Mouse (Mus musculus) heart, adult 18-20 months (tissue): ENCODE measurements around the gene Gadd45b. TPM values are rescaled to one million over a fixed set of nuclear protein-coding genes. Genes with fewer than 3 reads are reported as not detected.
A peak's percentile ranks its signal among the peaks of the same experiment; 100 is the strongest.

Experiments used
- DNase-seq, 2 experiments: peaks; one replicate each; pipeline ENCODE4 v3.0.0; 2021 to 2022; ENCODE audit warnings: mixed read lengths in 1 of 2
- long read RNA-seq, 2 experiments: library from polyadenylated mRNA; stranded (forward); transcript quantifications; one replicate each; pipeline ENCODE4 v2.0.0; 2021
- total RNA-seq, 2 experiments: library from RNA; stranded (reverse); gene quantifications; 2 replicates each; pipeline ENCODE4 v1.2.3; 2021

Gene Gadd45b
- total RNA-seq = 10 to 100 TPM; 14.9 to 19.0 TPM
- long read RNA-seq, experiment 1 = 0 reads
- long read RNA-seq, experiment 2, partial matches to known transcripts = 0 of 2 reads
- long read RNA-seq, experiment 2, other reads (novel, unspliced or antisense) = 1 of 2 reads

- DNase-seq = peak; percentile 99 to 100
Observed at GRCm38 (mm10) chr10:80929299-80930226, at the start of gene Gadd45b. Gene Gadd45b (plus strand): TSS chr10:80930073.

GRCm38 (mm10) chr10:80880131-80880641, 49.7 kb upstream of the Gadd45b start:
- peak; percentile 58 to 82 for DNase-seq

- no peak for DNase-seq
Observed at GRCm38 (mm10) chr10:80880901-80881300, 49.0 kb upstream of the Gadd45b start.

- DNase-seq = peak; percentile 54 to 84
Observed at GRCm38 (mm10) chr10:80881301-80881700, 48.6 kb upstream of the Gadd45b start.

GRCm38 (mm10) chr10:80887181-80887580, 42.7 kb upstream of the Gadd45b start:
- DNase-seq = peak; percentile 86 to 87

- DNase-seq = no peak
Observed at GRCm38 (mm10) chr10:80895100-80895499, 34.8 kb upstream of the Gadd45b start.

GRCm38 (mm10) chr10:80895697-80896096, 34.2 kb upstream of the Gadd45b start:
- DNase-seq = no peak

GRCm38 (mm10) chr10:80896581-80897485, 33.0 kb upstream of the Gadd45b start:
- no peak for DNase-seq

GRCm38 (mm10) chr10:80897861-80898510, 31.9 kb upstream of the Gadd45b start:
- no peak for DNase-seq

GRCm38 (mm10) chr10:80899074-80899473, 30.8 kb upstream of the Gadd45b start:
- no peak for DNase-seq

- DNase-seq = no peak
Observed at GRCm38 (mm10) chr10:80899591-80900317, 30.1 kb upstream of the Gadd45b start.

GRCm38 (mm10) chr10:80900318-80901247, 29.3 kb upstream of the Gadd45b start, which contains the start of gene Timm13:
Gene Timm13 (minus strand): TSS chr10:80900969.
- DNase-seq = peak; percentile 98 to 100

- peak in 1 of 2 experiments; percentile 23 for DNase-seq
Observed at GRCm38 (mm10) chr10:80901409-80902272, 28.2 kb upstream of the Gadd45b start.

- DNase-seq = no peak
Observed at GRCm38 (mm10) chr10:80902273-80902940, 27.5 kb upstream of the Gadd45b start.

- DNase-seq = no peak
Observed at GRCm38 (mm10) chr10:80903282-80903681, 26.6 kb upstream of the Gadd45b start.

- DNase-seq = no peak
Observed at GRCm38 (mm10) chr10:80904004-80904693, 25.7 kb upstream of the Gadd45b start.

GRCm38 (mm10) chr10:80904709-80905108, 25.2 kb upstream of the Gadd45b start:
- no peak for DNase-seq
